Mouse (Mus musculus): Measurements from ENCODE around the gene H2-Ab1. TPM values are rescaled to one million over a fixed set of nuclear protein-coding genes. Genes with fewer than 3 reads are reported as not detected.

H2-Ab1 gene
- total RNA-seq, 2 experiments from 2014 or later, result 2.1 to 2.9 TPM

DNA sequence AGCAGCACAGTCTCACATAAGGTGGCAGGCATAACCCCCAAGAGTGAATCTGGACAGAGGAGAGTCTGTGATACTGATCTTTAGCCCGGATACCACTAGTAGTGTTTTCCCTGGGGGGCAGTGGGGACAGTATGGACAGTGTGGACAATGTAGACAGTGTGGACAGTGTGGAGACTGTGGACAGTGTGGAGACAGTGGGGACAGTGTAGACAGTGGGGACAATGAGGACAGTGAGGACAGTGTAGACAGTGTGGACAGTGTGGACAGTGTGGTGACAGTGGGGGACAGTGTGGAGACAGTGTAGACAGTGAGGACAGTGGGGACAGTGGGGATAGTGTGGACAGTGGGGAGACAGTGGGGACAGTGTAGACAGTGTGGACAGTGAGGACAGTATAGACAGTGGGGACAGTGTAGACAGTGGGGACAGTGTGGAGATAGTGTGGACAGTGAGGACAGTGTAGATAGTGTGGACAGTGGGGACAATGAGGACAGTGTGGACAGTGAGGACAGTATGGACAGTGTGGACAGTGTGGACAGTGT is 23.1 kb downstream of the H2-Ab1 start:
- DNase-seq (ENCODE audit: low spot score in 2 of 2), result no peak

DNA sequence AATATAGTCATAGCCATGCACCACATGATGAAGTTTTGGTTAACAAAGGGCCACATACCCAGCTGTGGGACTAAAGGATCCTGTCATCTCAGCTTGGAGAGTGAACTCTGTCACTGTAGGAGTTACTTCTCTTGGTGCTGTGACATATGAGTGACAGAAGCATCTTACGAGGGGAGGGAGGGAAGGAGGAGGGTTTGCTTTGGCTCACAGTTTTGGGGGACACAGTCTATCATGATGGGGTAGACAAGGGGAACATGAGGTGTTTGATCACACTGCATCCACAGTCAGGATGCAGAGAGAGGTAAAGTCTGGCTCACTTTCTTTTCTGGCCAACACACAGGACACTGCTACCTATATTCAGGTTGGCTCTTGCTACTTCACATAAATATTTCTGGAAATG is 24.3 kb downstream of the H2-Ab1 start:
- DNase-seq (ENCODE audit: low spot score in 2 of 2), result no peak

DNA sequence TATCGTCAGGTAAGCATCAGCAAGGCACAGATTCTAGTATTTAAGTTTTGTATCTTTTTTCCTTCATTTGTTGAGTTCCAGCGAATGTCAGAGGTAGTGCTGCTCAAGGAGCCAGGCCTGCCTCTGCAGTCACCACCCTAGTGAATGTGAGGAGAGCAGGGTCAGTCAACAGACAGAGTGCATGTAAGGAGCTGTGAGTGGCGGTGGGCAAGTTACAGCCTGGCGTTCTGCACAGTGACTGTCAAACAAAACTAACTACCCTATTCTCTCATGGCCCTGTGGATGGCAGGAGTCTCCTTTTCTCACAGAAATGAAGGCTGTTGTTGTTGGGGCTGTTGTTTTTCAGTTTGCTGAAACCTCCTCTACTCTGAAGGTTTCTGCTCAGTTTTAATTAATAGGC is 27.9 kb downstream of the H2-Ab1 start:
- no peak for DNase-seq (ENCODE audit: low spot score in 2 of 2)

DNA sequence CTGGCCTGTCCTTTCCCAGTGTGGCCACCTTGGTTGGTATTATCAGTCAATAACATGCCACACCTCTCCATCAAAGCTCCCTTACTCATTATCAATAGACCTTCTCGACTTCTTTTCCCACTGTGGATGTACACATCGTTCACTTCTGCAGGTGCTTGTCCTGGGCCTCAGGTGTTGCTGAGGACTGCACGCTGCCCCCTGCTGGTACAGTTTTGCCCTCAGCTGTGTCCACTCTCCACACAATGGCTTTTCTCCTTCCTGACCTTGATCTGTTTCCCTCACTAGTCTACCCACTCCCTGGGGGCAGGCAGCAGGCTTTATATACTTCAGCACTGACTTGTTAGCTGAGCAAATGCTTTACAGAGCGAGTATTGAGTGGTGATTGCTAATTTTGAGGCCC is 28.4 kb downstream of the H2-Ab1 start:
- DNase-seq (ENCODE audit: low spot score in 2 of 2), result no peak

DNA sequence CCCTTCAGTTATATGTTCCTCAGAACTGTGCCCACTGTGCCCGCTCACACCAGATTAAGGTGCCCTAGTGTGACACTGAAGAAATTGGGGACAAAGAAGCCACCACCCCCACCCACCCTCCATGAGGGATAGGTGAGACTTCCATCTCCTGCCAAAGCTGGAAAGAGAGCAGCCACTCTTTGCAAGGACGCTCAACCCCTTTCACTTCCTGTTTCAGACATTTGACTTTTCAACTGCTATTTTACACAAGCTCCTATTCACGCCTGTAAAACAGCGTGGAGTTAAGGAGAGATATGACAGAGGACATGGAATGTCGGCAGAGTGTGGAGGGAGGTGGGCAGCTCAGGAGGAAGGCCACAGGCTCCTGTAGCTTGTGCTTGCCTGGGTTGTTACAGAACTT is 29.0 kb downstream of the H2-Ab1 start:
- DNase-seq (ENCODE audit: low spot score in 2 of 2), result no peak

DNA sequence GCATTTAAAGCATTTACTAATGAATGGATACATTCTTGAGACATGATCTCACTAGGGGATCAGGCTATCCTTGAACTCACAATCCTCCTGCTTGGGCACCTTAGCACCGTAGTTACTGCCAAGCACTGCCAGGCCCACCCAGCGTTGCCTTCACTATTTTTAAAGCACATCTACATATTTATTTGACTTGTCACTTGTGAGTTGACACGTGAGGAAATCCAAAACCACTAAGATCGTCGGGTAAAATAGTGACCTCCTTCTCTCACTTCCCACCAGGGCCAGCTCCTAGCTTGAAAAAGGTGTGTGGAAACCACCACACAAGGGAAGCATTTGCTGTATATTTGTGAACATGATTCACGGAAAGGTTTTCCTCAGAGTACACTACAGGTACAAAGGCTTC is 29.5 kb downstream of the H2-Ab1 start:
- no peak for DNase-seq (ENCODE audit: low spot score in 2 of 2)

DNA sequence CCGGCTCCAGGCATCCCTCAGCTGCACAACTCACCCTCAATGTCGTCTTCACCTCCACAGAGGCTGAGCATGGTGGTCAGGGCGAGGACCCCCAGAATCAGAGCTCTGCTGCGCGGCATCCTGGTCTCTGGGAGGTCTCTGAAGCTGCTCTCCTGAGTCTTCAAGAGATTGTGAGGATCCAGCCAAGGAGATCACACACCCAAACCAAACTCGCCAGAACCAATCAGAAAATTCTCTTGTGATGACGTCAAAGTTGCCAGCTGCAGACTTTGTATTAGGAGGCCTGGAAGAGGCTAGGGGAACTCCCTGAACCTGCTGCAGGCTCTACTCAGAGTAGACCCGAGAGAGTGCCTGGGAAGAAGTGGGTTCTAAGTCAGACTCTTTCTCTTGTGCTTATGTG is 30.2 kb downstream of the H2-Ab1 start, which contains the start of gene H2-Aa:
H2-Aa (minus strand) TSS at position 176 of the 400 bp plus-strand sequence.
- peak; percentile 40 to 62 for DNase-seq (ENCODE audit: low spot score in 2 of 2)

DNA sequence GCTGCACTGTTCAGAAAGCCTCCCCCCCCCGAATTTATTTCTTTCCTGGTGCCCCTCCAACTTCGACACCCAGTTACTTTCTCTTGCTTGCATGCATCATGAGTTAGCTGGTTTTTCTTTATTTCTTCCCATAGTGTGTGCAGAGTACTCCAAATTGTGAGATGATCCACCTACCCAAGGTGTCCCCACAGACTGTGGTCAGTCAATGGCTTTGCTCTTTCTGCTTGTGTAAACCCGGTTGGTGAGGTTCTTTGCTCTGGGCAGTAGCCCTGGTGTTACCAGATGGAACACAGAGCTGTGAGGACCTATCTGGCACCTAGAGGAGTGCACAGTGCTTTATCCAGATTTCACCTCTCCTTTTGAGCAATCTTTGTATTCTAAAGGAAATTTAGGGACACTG is 30.6 kb downstream of the H2-Ab1 start:
- no peak for DNase-seq (ENCODE audit: low spot score in 2 of 2)

DNA sequence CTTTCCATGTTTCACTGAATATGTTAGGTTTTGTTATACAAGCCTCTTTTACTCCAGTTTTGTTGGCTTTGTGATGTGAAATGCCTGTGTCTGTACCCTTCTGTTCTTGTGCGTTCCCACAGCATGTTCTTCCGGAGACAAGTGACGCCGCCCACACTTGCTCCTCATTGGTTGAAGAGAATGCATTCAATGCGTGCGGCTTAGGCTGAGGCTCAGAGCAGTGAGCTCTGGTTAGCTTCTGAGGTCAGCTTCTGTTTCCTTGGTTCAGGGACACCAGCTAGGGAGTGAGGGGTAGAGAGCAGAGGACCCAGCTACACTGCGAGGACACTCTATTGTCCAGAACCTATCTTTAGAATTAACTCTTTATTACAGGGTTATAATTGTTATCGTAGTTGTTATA is 34.1 kb downstream of the H2-Ab1 start:
- DNase-seq (ENCODE audit: low spot score in 2 of 2), result peak in 1 of 2 experiments; percentile 64

DNA sequence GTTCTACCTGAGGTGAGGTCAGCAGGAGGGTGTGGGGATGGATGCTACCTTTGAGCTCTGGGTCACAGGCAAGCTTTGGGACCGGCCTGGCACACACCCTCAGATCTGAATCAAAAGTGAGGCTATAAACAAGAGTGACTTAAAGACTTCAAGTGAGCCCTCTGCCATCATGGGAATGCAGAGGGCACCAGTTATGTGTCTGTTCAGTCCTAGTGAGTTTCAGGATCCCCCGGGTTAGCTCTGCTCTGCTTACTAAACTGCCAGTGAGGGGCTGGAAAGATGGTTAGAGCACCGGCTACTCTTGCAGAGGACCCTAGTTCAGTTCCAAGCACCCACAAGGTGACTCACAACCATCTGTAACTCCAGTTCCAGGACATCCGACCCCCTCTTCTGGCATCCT is 35.1 kb downstream of the H2-Ab1 start:
- DNase-seq (ENCODE audit: low spot score in 2 of 2), result no peak

DNA sequence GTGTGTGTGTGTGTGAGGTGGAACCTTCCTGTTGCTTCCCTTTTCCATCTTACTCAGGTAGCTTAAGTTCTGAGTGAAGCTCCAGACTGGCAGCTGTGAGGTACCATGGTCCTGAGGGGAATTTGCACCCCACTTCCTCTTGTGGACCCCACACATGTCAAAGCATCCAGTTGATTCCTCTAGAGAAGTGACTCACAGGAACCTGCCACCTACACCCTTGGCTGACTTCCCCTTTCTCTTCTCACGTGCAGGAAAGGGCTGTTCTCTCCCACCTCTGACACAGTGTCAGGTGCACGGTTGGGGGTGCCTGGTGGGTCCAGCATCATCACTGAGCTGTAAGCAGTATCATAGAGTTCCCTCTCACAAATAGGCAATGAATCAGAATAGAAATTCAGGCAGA is 36.0 kb downstream of the H2-Ab1 start:
- DNase-seq (ENCODE audit: low spot score in 2 of 2), result no peak

DNA sequence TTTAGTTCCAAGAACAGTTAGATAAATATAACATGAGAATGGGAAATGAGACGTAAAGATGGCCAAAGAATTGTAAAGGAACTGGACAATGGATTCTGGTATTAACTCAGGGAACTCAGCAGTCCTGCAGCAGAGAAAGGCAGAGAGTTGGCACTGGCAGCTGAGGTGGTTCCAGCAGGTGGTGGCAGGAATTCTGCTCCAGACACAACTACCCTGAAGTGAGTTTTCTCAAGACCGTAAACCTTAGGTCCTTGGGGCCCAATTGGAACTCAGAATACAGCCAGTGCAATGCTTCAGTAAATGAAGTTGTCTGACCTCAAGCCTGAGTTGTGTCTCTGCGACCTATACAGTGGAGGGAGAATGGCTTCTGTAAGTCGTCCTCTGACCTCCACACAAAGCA is 36.8 kb downstream of the H2-Ab1 start:
- no peak for DNase-seq (ENCODE audit: low spot score in 2 of 2)

DNA sequence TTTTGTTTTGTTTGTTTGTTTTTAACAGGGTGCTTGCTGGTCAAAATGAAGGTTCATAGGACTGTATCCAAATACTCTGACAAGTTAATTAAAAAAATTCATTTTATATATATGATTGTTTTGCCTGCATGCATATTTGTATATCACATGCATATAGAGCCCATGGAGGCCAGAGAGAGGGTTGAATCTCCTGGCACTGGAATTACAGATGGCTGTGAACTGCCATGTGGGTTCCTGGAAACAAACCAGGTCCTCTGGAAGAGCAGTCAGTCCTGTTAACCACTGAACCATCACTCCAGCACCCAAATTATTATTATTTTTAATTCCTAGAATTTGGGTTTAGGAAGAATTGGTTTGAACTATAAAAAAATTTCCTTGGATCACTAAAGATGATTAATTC is 37.8 kb downstream of the H2-Ab1 start:
- DNase-seq (ENCODE audit: low spot score in 2 of 2), result no peak

DNA sequence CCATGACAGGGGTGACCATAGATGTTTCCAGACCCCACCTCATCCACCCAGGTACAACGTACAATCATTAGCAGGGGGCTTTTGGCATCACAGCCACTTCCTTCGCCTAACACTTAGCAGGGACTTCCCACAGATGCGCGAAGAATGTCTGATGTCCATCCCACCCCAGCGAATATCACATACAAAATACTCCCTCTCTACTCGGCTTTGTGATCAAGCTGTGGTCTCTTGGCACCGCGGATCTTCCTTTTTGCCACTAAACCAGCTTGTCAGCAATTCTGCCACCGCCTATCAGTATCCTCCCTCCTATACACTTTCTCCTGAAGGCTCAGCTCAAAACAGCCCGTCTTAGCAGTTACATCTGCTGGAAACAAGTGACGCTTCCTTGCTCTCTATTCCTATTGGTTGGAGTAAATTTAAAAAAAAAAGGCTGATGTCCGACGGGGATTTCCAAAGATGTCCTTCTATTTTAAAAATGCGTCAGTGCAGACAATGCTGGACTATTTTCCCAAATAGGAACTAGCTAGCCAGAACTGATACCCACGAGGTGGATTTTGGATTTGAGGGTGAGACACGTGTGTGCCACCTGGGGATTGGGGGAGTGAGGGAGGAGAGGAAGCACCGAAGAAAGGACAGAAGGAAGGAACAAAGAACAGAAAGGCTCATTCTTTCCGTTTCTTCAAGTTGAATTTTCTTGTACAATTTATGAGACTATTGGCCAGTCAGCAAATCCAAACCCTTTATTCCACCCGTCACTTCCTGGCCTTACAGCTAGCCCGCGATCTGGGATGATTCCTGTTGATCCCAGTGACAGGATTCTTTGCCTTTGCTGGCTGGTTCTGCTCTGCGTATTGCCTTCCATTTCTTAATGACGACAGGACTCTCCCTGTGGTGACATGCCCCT is 38.7 kb downstream of the H2-Ab1 start:
- DNase-seq (ENCODE audit: low spot score in 2 of 2), result no peak

DNA sequence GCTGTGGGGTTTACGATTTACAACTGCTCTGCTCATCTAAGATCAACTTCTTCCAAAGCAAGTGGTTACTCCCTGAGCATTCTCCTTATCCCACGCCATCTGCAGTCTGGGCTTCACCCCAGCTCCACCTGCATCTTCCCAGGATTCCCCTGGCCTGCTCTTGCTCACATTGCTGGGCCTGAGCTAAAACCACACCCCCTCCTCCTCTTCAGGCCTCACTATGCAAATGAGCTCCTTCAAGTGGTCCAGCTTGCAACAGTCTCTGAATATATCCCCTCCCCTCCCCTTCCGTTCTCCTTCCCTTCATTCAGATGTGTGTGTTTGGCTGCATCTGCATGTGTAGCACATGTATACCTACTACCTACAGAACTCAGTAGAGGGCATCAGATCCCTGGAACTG is 41.9 kb downstream of the H2-Ab1 start:
- no peak for DNase-seq (ENCODE audit: low spot score in 2 of 2)

DNA sequence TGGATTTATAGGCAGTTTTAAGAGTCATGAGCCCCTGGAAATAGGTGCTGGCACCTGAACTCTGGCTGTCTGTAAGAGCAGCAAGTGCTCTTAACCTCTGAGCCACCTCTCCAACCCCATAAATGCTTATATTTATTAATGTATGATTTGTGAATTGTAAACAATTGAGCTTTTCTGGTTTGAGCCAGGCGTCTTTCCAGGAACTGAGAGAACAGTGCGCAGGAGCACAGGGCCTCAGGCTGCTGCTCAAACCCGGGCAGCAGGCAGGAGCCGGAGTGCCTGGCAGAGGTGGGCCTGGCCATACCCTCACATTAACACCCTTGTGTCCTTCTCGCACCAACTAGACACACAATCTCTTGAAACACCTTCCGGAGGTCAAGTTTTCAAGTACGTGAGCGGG is 42.6 kb downstream of the H2-Ab1 start:
- no peak for DNase-seq (ENCODE audit: low spot score in 2 of 2)

DNA sequence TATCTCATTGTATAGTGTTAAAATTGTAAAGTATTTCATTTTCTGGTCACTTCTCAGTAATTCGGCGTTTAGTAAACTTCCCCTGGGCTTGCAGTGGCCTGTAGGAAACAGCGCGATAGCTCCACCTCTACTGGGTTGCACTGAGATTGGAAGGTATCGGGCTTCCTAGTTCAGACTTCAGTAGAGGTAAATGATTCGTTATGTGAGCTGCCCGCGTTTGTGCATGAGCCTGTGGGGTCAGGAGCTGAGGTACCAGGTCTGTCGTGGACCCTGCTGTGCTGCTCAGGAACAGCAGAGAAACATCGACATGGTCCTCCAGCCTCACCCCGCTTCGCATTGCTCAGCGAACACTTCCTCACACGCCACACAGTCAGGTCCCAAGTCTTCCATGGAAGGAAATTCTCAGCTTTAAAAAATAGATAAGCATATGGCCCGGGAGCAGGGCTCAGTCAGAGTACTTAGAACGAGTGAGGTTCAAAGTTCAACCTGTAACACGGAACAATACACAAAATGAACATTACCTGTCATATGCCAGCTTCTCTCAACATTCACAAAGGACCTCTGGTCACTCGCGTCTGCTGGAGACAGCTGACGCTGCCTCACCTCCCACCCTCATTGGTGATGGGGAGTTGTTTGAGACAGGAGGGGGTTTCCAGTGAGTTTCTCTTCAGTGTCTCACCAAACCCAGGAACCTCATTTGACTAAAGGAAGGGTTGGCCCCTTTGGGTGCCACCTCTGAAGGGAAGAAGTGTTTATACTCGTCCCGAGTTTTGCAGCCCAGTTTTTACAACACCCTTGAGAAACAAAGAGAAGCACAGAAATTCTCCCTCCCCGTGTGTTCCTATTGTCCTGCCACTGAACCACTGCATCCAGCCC is 43.4 kb downstream of the H2-Ab1 start:
- no peak for DNase-seq (ENCODE audit: low spot score in 2 of 2)

DNA sequence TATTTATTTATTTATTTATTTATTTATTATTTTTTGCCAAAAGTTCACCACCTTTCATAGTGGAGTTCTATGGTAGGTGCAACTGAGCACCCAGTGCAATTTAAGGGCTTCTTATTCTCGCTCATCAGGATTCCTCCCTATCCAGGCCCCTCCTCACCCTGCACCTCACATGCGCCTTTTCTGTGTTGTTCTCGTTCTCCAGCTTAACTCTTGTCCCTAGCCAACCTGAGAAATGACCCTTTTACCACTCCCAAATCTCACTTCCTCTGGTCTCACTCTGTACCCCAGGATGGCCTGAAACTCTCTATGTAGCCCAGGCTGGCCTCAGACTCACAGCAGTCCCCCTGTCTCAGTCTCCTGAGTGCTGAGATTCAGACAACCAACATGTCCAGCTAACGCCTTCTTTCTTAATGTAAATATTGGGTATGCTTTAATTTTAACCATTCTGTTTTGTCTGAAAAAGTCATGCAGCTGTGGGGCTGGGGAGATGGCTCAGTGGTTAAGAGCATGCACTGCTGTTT is 44.2 kb downstream of the H2-Ab1 start:
- DNase-seq (ENCODE audit: low spot score in 2 of 2), result no peak

DNA sequence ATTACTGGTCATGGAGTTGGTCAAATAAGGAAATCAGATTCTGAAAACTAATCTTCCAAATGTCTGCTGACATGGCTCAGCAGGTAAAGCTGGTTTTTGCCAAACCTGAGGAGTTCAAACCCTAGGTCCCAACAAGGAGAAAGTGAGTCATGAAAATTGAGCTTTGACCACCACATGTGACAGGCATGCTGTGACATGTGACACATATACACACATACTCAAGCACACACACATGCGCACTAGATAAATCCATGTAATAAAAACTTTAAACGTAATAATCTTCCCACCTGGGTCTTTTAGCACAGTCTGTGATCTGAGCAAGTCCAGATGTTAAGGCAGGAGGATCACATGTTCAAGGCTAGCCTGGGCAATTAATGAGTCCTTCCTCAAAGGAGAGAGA is 46.3 kb downstream of the H2-Ab1 start:
- no peak for DNase-seq (ENCODE audit: low spot score in 2 of 2)

DNA sequence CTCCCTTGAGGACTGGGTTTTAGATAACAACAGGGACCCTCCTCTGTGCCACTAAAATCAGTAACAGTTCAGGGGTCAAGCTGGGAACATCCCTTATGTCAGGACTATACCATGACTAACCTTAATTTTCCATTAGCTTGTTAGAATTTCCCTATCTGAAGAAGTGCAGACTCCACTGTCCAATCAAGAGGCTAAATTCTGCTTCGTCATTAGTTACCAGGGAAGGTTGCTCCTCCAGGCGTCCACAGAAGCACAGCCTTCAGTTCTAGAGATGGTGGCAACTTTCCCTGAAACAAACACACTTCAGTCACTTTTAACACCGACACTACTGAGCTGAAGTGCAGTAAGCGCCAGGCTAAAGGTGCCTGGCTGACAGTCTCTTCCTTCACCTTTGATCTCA is 47.3 kb downstream of the H2-Ab1 start:
- DNase-seq (ENCODE audit: low spot score in 2 of 2), result peak in 1 of 2 experiments; percentile 41

DNA sequence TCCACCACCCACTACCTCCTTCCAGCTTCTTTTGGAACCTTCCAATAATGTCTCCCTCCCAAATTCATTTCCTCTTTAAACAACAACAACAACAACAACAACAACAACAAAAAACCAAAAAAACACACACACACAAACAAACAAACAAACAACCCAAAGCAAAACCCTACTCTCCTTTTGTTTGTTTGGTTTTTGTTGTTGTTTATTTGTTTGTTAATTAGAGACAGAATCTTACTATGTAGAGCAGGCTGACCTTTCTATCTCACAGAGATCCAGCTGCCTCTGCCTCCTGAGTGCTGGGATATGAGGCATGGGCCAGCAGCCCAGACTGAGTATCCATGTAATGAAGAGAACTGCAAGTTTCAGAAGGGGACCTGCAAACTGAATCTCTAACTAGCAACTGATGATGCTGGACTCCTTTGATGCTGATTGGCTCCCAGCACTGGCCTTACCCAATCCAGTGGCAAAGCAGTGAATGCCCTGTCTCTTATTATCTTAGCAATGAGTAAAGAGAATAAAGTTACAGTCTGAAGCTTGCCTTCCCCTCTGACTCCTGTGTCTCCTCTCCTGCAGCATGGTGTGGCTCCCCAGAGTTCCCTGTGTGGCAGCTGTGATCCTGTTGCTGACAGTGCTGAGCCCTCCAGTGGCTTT is 48.0 kb downstream of the H2-Ab1 start, which contains the start of gene H2-Eb1:
H2-Eb1 (plus strand) TSS at position 488 of the 651 bp plus-strand sequence.
- peak; percentile 52 to 64 for DNase-seq (ENCODE audit: low spot score in 2 of 2)

All from gastrocnemius, postnatal 4 days (tissue).